Mouse (Mus musculus) heart, postnatal 14 days (tissue): Measurements from ENCODE around the gene Arpc2. TPM values are rescaled to one million over a fixed set of nuclear protein-coding genes. Genes with fewer than 3 reads are reported as not detected.

Experiments
- DNase-seq, 2 experiments: peaks; one replicate each; pipeline ENCODE4 v3.0.0; 2021 to 2022
- intact Hi-C: fragments of 180-260 bp; cut with DNase I; formaldehyde crosslinking; loops from one replicate; pipeline ENCODE4 v1.15.1; 2025
- microRNA-seq, 2 experiments: library from miRNA; unstranded; fragments of <30 nt; microRNA quantifications; one replicate each; pipeline ENCODE4 v1.2.0; 2021 to 2022
- total RNA-seq, 2 experiments: library from RNA; stranded (reverse); gene quantifications; 2 replicates each; pipeline ENCODE4 v1.2.3; 2021

Gene Arpc2
- total RNA-seq, 2 experiments from 2014 or later, result 143 to 165 TPM

DNA sequence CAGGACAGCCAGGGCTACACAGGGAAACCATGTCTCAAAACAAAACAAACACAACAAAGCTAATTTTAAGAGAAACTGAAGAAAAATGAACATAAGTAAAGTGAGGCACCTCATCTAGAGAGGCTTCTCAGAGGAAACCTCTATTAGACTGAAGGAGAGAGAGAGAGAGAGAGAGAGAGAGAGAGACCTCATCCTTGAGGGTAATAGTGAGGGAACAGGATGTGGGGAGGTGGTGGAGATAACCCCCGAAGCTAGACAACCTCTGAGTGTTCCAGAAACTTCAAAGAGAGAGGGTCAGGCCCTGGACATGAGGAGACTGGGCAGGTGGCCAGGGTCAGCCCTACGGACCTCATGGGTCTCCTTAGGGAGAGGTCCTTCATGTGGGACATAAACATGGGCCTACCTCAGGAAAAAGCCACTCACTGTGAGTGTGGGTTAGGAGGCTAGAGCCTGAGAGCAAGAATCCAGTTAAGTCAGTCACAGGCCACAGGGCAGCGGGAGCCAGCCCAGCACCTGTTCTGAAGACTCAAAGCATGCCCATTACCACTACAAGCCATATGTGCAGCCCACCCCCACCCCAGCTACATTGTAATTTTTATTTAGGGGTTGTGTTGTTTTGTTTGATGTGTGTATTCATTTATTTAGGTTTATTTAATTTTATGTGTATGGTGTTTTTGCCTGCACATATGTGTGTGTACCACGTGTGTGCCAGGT is 80.4 kb downstream of the Arpc2 start:
- DNase-seq, result no peak
- intact Hi-C loops, result no loop called here

Small RNA genes lying within 50 kb of the gene (microRNA-seq; reads per million reads assigned to microRNA genes)
- gene Mir1928, result 0 reads per million in 2 experiments

Other genes starting within 250 kb of the Arpc2 start
- gene Tns1, start 111.6 kb upstream of the Arpc2 start, total RNA-seq, result 100 to 1,000 TPM; 677 to 755 TPM
- 1 to 10 TPM; 1.4 to 1.5 TPM for gene Rufy4, start 110.5 kb upstream of the Arpc2 start, total RNA-seq
- under 1 TPM; 0.07 to 0.10 TPM for gene Cxcr2, start 82.1 kb upstream of the Arpc2 start, total RNA-seq
- not detected for gene Cxcr1, start 41.5 kb upstream of the Arpc2 start, total RNA-seq
- gene Gpbar1, start 42.5 kb downstream of the Arpc2 start, total RNA-seq, result not detected
- 10 to 100 TPM; 95.5 to 98.9 TPM for gene Aamp, start 48.7 kb downstream of the Arpc2 start, total RNA-seq
- 100 to 1,000 TPM; 190 to 191 TPM for gene Pnkd, start 48.8 kb downstream of the Arpc2 start, total RNA-seq
- gene Tmbim1, start 69.5 kb downstream of the Arpc2 start, total RNA-seq, result 10 to 100 TPM; 34.6 to 39.4 TPM
- gene Catip, start 126.0 kb downstream of the Arpc2 start, total RNA-seq, result under 1 TPM; 0.12 to 0.67 TPM
- 1 to 10 TPM; 2.7 to 4.1 TPM for gene Slc11a1, start 139.1 kb downstream of the Arpc2 start, total RNA-seq
- 100 to 1,000 TPM; 106 to 118 TPM for gene Ctdsp1, start 155.4 kb downstream of the Arpc2 start, total RNA-seq
- gene Vil1, start 173.3 kb downstream of the Arpc2 start, total RNA-seq, result under 1 TPM; 0.65 to 0.83 TPM